Mouse (Mus musculus): ENCODE measurements around the gene Acsf3. TPM values are rescaled to one million over a fixed set of nuclear protein-coding genes. Genes with fewer than 3 reads are reported as not detected.

Gene Acsf3
- total RNA-seq, 2 experiments from 2014 or later: 16.7 to 16.8 TPM

GRCm38 (mm10) chr8:122806956-122807538 lies 31.8 kb downstream of the Acsf3 start:
- DNase-seq (ENCODE audit: low spot score in 2 of 2): no peak

GRCm38 (mm10) chr8:122807907-122808306 lies 32.6 kb downstream of the Acsf3 start:
- no peak for DNase-seq (ENCODE audit: low spot score in 2 of 2)

GRCm38 (mm10) chr8:122810376-122810775 lies 35.1 kb downstream of the Acsf3 start:
- DNase-seq (ENCODE audit: low spot score in 2 of 2): no peak

- DNase-seq (ENCODE audit: low spot score in 2 of 2): no peak
These were observed 36.7 kb downstream of the Acsf3 start for GRCm38 (mm10) chr8:122811870-122812494.

- no peak for DNase-seq (ENCODE audit: low spot score in 2 of 2)
These were observed 37.4 kb downstream of the Acsf3 start for GRCm38 (mm10) chr8:122812610-122813250.

GRCm38 (mm10) chr8:122814608-122815007 lies 39.3 kb downstream of the Acsf3 start:
- peak in 1 of 2 experiments; percentile 52 for DNase-seq (ENCODE audit: low spot score in 2 of 2)

- no peak for DNase-seq (ENCODE audit: low spot score in 2 of 2)
These were observed 41.7 kb downstream of the Acsf3 start for GRCm38 (mm10) chr8:122816965-122817364.

- DNase-seq (ENCODE audit: low spot score in 2 of 2): no peak
These were observed 42.6 kb downstream of the Acsf3 start for GRCm38 (mm10) chr8:122817724-122818496.

- no peak for DNase-seq (ENCODE audit: low spot score in 2 of 2)
These were observed 44.5 kb downstream of the Acsf3 start for GRCm38 (mm10) chr8:122819776-122820175.

GRCm38 (mm10) chr8:122824571-122824970 lies 49.3 kb downstream of the Acsf3 start:
- peak in 1 of 2 experiments; percentile 44 for DNase-seq (ENCODE audit: low spot score in 2 of 2)

GRCm38 (mm10) chr8:122824986-122825385 lies 49.7 kb downstream of the Acsf3 start:
- DNase-seq (ENCODE audit: low spot score in 2 of 2): no peak

- DNase-seq (ENCODE audit: low spot score in 2 of 2): no peak
These were observed 50.1 kb downstream of the Acsf3 start for GRCm38 (mm10) chr8:122825408-122825807.

- no peak for DNase-seq (ENCODE audit: low spot score in 2 of 2)
These were observed 54.1 kb downstream of the Acsf3 start for GRCm38 (mm10) chr8:122829396-122829795.

GRCm38 (mm10) chr8:122830349-122831061 lies 55.2 kb downstream of the Acsf3 start:
- DNase-seq (ENCODE audit: low spot score in 2 of 2): peak; percentile 93 to 95

- DNase-seq (ENCODE audit: low spot score in 2 of 2): no peak
These were observed 59.1 kb downstream of the Acsf3 start for GRCm38 (mm10) chr8:122834416-122834815.

GRCm38 (mm10) chr8:122834971-122835370 lies 59.7 kb downstream of the Acsf3 start:
- DNase-seq (ENCODE audit: low spot score in 2 of 2): peak; percentile 59 to 70

- DNase-seq (ENCODE audit: low spot score in 2 of 2): no peak
These were observed 60.9 kb downstream of the Acsf3 start for GRCm38 (mm10) chr8:122836199-122836598.

GRCm38 (mm10) chr8:122836696-122837095 lies 61.4 kb downstream of the Acsf3 start:
- DNase-seq (ENCODE audit: low spot score in 2 of 2): no peak

GRCm38 (mm10) chr8:122844161-122844560 lies 68.9 kb downstream of the Acsf3 start:
- DNase-seq (ENCODE audit: low spot score in 2 of 2): no peak

GRCm38 (mm10) chr8:122845662-122846061 lies 70.4 kb downstream of the Acsf3 start:
- no peak for DNase-seq (ENCODE audit: low spot score in 2 of 2)

Measured in layer of hippocampus, postnatal 14 days (tissue).